Mouse (Mus musculus) heart, embryonic 15.5 days (tissue): ENCODE measurements at regions not wholly inside any gene's neighbourhood (a gene's known extent, or its start where the extent isn't known, plus 50 kb on each side); places are given as distances from the start of the nearest gene placed in this dataset.
A peak's percentile ranks its signal among the peaks of the same experiment; 100 is the strongest.

Source experiments
- ATAC-seq: fragments of 200-750 bp; cut with Nextera tagmentation; replicated peaks from 2 replicates; pipeline ENCODE4 v1.8.0; 2017; ENCODE audit warnings: low read depth, moderate TSS enrichment; ENCODE audit not compliant: insufficient number of reproducible peaks, insufficient read depth, low FRiP score
- H3K27ac ChIP-seq: fragments of 300-500 bp; sonication (generic); 2 replicates; pipeline ENCODE4 v1.5.1; 2015; ENCODE audit warnings: mild to moderate bottlenecking, inconsistent platforms
- H3K27me3 ChIP-seq: fragments of 300-500 bp; sonication (generic); 2 replicates; pipeline ENCODE4 v1.6.1; 2015; ENCODE audit warnings: inconsistent platforms
- H3K36me3 ChIP-seq: fragments of 300-500 bp; sonication (generic); 2 replicates; pipeline ENCODE4 v1.6.1; 2015; ENCODE audit warnings: mild to moderate bottlenecking, inconsistent platforms
- H3K4me1 ChIP-seq: fragments of 300-500 bp; sonication (generic); replicated peaks from 2 replicates; pipeline ENCODE4 v1.6.1; 2015; ENCODE audit warnings: inconsistent platforms
- H3K4me2 ChIP-seq: fragments of 300-500 bp; sonication (generic); 2 replicates; pipeline ENCODE4 v1.6.1; 2015; ENCODE audit warnings: inconsistent platforms, mild to moderate bottlenecking, moderate library complexity
- H3K4me3 ChIP-seq: fragments of 300-500 bp; sonication (generic); 2 replicates; pipeline ENCODE4 v1.5.1; 2015; ENCODE audit warnings: mild to moderate bottlenecking, inconsistent platforms
- H3K9ac ChIP-seq: fragments of 300-500 bp; sonication (generic); 2 replicates; pipeline ENCODE4 v1.6.1; 2015; ENCODE audit warnings: mild to moderate bottlenecking, inconsistent platforms
- H3K9me3 ChIP-seq: fragments of 300-500 bp; sonication (generic); replicated peaks from 2 replicates; pipeline ENCODE4 v1.6.1; 2016; ENCODE audit warnings: inconsistent platforms
- WGBS: fragments of 180-500 bp; shearing (Covaris S2); methylation state at CpG from one replicate; pipeline ENCODE4 v1.1.7; 2015; ENCODE audit warnings: mixed read lengths; 5-methylcytosine and 5-hydroxymethylcytosine counted together

GRCm38 (mm10) chr10:31012669-31013358, 170.2 kb upstream of the Hey2 start:
- H3K4me2 ChIP-seq = no peak overlapping the region
- no peaks in the 10 kb centered on the region for H3K9me3 ChIP-seq
- no peak for ATAC-seq
- no peaks in the 10 kb centered on the region for H3K36me3 ChIP-seq
- H3K4me3 ChIP-seq = no peak overlapping the region
- no peak overlapping the region for H3K27ac ChIP-seq
- H3K27me3 ChIP-seq = no peaks in the 10 kb centered on the region
- WGBS = 82% methylated on average over 18 of the region's 18 CpGs
- no peaks in the 10 kb centered on the region for H3K4me1 ChIP-seq
- H3K9ac ChIP-seq = no peak overlapping the region

DNA sequence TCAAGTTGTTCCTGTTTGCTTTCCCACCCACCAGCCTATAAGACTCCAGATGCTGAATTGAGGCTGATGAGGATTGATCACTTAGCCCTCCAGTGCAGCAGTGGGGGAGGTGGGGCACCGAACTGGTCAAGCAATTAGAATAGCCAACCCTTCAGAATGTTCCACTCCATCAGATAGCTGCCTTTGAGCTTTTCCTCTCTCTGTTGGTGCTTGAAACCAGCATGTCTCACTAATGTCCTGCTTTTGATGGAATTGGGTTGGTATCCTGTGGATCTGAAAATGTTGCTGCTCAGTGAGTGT, 167.3 kb upstream of the Hey2 start:
- 43% methylated on average over 1 of the region's 1 CpGs for whole genome bisulfite sequencing
- no peak for ATAC-seq
- Histone ChIP-seq H3K9ac (no peak overlapping the region), H3K4me1 (no peaks in the 10 kb centered on the region), H3K27ac (no peak overlapping the region), H3K4me2 (no peak overlapping the region), H3K27me3 (no peaks in the 10 kb centered on the region), H3K36me3 (no peaks in the 10 kb centered on the region), H3K4me3 (no peak overlapping the region), H3K9me3 (no peaks in the 10 kb centered on the region)

DNA sequence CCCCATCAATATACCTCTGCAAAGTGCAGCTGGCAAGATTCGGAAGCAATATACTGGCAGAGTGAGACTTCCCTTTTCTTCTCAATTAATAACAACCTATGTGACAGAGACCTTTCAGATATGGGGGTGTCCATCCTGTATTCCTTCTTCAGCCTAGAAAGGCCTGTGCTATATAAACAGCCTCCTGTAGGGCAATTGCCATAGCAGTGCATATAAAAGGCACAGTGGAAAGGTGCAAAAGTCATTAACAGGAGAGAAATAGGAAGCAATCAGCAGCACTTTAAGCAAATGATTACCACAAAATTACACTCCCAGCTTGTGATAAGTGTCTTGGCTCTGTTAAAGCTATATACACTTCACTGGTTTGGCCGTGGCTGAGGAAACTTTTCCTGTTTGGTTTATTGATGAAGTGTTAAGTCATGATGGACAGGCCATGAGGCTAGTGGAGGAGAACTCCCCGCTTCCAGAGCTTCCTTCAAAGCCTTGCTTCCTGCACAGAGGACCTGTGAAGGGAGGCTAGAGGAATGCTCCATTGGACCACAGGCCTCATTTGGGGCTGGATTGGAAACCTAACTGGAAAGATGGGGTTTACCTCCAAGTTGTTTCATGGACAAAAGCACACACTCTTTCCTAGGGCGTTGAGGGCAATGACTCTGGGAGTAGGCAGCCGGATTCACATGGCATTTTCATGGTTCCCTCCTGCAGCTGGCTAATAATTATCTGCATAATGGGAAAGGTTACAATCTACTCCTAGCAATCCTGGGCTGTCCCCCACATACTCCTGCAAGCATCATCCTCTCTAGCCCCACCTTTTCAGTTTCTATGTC, 166.7 kb upstream of the Hey2 start:
- Histone ChIP-seq H3K36me3 (no peaks in the 10 kb centered on the region), H3K4me1 (no peaks in the 10 kb centered on the region), H3K9ac (no peak overlapping the region), H3K27ac (no peak overlapping the region), H3K4me3 (no peak overlapping the region), H3K27me3 (no peaks in the 10 kb centered on the region), H3K4me2 (no peak overlapping the region), H3K9me3 (no peaks in the 10 kb centered on the region)
- no peak for ATAC-seq
- WGBS = 61% methylated on average over 5 of the region's 5 CpGs

- 41% methylated on average over 12 of the region's 12 CpGs for WGBS
- peak; percentile 60; the same call in 1 of the 2 replicates for ATAC-seq
These were observed 155.8 kb upstream of the Hey2 start for GRCm38 (mm10) chr10:30998163-30998944.

DNA sequence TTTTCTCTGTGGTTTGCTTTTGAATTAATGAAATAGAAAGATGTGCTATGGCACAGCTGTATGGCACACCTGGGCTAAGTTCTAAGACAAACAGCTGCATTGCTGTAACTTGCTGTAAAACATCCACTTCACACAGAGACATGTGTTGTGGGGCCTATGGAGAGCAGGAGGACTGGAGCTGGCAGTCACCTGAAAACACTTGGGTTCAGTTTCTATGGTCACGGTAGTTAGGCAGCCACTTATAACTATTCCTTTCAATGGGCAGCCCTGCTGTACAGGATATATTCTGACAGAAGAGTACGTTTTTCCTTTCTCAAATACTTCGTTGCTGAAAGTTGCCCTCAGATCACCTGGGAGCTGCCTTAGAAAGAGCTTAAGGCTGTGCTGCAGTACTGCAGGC, 149.6 kb upstream of the Hey2 start:
- H3K9me3 ChIP-seq = no peaks in the 10 kb centered on the region
- no peak overlapping the region for H3K4me3 ChIP-seq
- H3K27ac ChIP-seq = no peak overlapping the region
- H3K27me3 ChIP-seq = no peaks in the 10 kb centered on the region
- ATAC-seq = no peak
- 70% methylated on average over 3 of the region's 3 CpGs for WGBS
- H3K4me2 ChIP-seq = no peak overlapping the region
- no peaks in the 10 kb centered on the region for H3K4me1 ChIP-seq
- no peak overlapping the region for H3K9ac ChIP-seq
- no peaks in the 10 kb centered on the region for H3K36me3 ChIP-seq

More at GRCm38 (mm10) chr10:30998163-30998944, 155.8 kb upstream of the Hey2 start:
- Histone ChIP-seq H3K4me1 (no peaks in the 10 kb centered on the region), H3K27me3 (no peaks in the 10 kb centered on the region), H3K4me3 (no peak overlapping the region), H3K4me2 (no peak overlapping the region), H3K27ac (no peak overlapping the region), H3K9ac (no peak overlapping the region), H3K9me3 (no peaks in the 10 kb centered on the region), H3K36me3 (no peaks in the 10 kb centered on the region)

- no peaks in the 10 kb centered on the region for H3K36me3 ChIP-seq
- no peaks in the 10 kb centered on the region for H3K27me3 ChIP-seq
- no peak overlapping the region for H3K9ac ChIP-seq
- peaks cover 11% of the 10 kb centered on the region for H3K4me1 ChIP-seq
- H3K4me3 ChIP-seq = peak overlapping the region; percentile 8; the same call in 1 of the 2 replicates
- peak overlapping the region; percentile 51 for H3K27ac ChIP-seq
- ATAC-seq = peak; percentile 86
- H3K4me2 ChIP-seq = peak overlapping the region; percentile 49
- WGBS = 8% methylated on average over 8 of the region's 8 CpGs
- no peaks in the 10 kb centered on the region for H3K9me3 ChIP-seq
These were observed 137.8 kb upstream of the Hey2 start for GRCm38 (mm10) chr10:30980279-30980968.

- WGBS = 20% methylated on average over 3 of the region's 3 CpGs
- Histone ChIP-seq H3K4me3 (0 out of 2 replicates have a peak overlapping the region, but pooled peaks have one; percentile 8), H3K9me3 (no peaks in the 10 kb centered on the region), H3K9ac (no peak overlapping the region), H3K4me1 (peaks cover 11% of the 10 kb centered on the region), H3K27me3 (no peaks in the 10 kb centered on the region), H3K4me2 (peak overlapping the region; percentile 49), H3K27ac (peak overlapping the region; percentile 51), H3K36me3 (no peaks in the 10 kb centered on the region)
- no peak for ATAC-seq
These were observed 137.2 kb upstream of the Hey2 start for GRCm38 (mm10) chr10:30979766-30980165.

DNA sequence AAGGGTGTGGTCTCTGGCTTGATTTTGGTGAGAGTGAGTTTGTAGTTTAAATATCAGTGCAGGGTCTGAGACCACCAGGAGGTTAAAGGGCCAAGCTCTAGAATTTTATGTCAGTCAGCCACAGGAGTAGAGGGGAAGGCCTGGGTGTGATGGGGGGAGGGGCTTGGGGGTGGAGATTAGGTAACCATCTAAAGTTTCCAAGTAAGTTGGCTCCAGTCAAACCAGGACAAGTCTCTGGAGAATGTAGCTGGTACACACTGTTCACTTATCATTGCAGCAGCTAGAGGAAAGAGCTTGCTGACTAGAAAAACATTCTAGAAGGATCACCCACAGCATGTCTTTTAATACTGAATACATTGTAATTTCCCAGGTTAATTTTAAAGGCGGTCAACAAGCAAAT, 123.6 kb upstream of the Hey2 start:
- no peaks in the 10 kb centered on the region for H3K27me3 ChIP-seq
- H3K27ac ChIP-seq = no peak overlapping the region
- no peaks in the 10 kb centered on the region for H3K4me1 ChIP-seq
- ATAC-seq = no peak
- no peaks in the 10 kb centered on the region for H3K36me3 ChIP-seq
- H3K4me3 ChIP-seq = no peak overlapping the region
- 88% methylated on average over 1 of the region's 1 CpGs for WGBS
- H3K9ac ChIP-seq = no peak overlapping the region
- no peak overlapping the region for H3K4me2 ChIP-seq
- H3K9me3 ChIP-seq = no peaks in the 10 kb centered on the region

- WGBS = 30% methylated on average over 3 of the region's 3 CpGs
- Histone ChIP-seq H3K4me3 (no peak overlapping the region), H3K36me3 (no peaks in the 10 kb centered on the region), H3K27me3 (no peaks in the 10 kb centered on the region), H3K4me2 (no peak overlapping the region), H3K27ac (no peak overlapping the region), H3K9me3 (no peaks in the 10 kb centered on the region), H3K4me1 (peaks cover 8% of the 10 kb centered on the region), H3K9ac (no peak overlapping the region)
- no peak; the same call in 1 of the 2 replicates for ATAC-seq
These were observed 111.2 kb upstream of the Hey2 start for GRCm38 (mm10) chr10:30953825-30954224.

GRCm38 (mm10) chr10:30952410-30952809, 109.8 kb upstream of the Hey2 start:
- Histone ChIP-seq H3K9ac (no peak overlapping the region), H3K36me3 (no peaks in the 10 kb centered on the region), H3K9me3 (no peaks in the 10 kb centered on the region), H3K27me3 (no peaks in the 10 kb centered on the region), H3K4me3 (no peak overlapping the region), H3K4me1 (peaks cover 8% of the 10 kb centered on the region), H3K4me2 (no peak overlapping the region), H3K27ac (no peak overlapping the region)
- no peak for ATAC-seq
- WGBS = 59% methylated on average over 2 of the region's 2 CpGs

- Histone ChIP-seq H3K9me3 (no peaks in the 10 kb centered on the region), H3K4me2 (no peak overlapping the region), H3K36me3 (no peaks in the 10 kb centered on the region), H3K27me3 (no peaks in the 10 kb centered on the region), H3K9ac (no peak overlapping the region), H3K4me1 (no peaks in the 10 kb centered on the region), H3K4me3 (no peak overlapping the region), H3K27ac (no peak overlapping the region)
- 83% methylated on average over 4 of the region's 4 CpGs for WGBS
- ATAC-seq = no peak
These were observed 104.0 kb upstream of the Hey2 start for GRCm38 (mm10) chr10:30946601-30947000.
